Mouse (Mus musculus): ENCODE measurements around the gene H2al1n.
"Not testable (repeated sequence)": the region's sequence is repeated elsewhere in the genome, so short reads cannot be mapped to it uniquely, and the experiment has no call there.

H2al1n gene

DNA sequence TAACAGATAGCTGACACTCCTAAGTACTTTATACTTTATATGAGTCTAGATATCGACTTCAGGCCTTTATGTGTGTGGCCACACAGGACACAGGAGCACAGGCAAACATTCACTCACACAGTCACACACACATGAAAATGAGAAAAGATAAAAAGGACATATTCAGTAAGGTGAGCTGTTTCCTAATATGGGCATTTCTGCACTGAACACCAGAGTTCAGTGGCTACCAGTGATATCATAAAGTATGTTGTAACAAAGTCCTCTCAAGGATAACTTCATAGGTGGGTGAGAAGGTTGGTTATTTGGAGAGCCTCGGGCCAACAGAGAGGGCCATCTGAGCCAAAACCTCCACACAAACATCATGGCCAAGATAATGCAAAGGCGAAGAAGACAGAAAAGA lies at the start of gene H2al1n:
H2al1n (plus strand) TSS at position 301 of the 400 bp plus-strand sequence.
- not testable (repeated sequence) for DNase-seq

DNA sequence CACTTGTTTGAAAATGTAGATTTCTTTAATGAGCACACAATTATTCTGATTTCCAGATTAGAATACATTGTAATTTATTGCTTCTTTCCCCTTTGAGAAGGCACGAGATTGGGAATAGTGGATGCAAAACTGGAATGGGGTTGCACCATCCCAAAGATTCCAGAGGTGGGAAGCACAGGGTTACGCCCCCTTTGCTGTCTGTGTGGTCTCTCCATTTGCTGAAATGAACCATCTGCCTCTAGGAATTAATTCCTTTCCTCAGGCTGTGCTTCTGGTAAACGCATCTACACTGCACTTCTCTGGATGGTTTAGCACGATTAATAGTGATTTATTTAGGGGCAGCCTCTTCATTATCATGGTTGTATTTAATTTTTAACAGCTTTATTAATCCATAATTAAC lies 11.7 kb upstream of the H2al1n start:
- peak; percentile 14 to 27 for DNase-seq

DNA sequence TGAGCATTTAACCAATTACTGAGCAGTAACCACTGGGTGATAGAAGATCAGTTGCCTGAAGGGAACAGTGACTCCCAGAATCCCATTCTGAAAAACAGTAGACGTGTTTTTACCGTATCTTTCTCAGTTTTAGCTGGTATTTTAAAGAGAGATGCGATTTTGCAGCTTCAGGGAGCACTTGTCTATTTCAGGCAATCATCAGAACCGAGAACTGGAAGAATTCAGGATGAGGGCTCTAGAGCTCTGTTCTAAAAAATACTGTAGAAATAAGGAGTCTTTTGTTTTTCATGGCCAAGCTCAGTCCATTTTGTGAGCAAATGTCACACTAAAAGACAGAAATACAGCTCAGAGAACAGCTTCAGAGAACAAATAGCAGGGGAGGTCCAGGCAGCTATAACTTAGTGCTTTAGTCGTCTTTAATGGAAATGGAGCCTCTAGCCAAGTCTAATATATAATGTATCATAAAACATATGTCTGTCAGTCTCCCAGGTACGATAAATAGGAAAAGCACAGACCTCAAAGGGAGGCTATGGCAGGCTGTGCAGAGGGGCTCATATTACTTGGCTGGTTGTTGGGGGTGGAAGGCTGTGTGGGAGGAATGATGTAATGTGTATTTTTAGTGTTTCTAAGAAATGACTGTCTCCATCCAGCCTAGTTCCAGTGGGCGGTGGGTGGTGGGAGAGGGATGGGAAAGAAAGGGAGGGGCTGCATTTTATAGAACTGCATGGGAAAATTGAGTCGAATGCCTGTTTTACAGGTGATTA lies 4.7 kb upstream of the H2al1n start:
- peak; percentile 2 to 10 for DNase-seq

DNA sequence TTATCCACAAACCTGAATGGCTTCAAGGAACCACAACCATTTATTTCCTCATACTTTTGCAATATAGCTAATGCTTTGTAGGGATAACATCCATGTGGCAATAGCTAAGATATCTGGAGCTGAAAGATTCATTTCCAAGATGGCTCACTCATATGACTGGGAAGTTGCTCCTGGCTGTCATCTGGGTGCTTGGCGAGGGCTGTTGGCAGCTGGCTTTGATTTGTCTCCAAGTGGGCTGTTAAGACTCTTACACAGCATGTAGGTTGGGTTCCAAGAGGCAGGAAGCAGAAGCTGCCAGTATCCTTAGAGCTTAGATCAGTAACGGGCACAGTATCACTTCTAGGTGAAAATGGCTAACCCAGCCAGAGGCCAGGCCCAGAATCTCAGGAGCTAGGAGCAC lies 18.3 kb downstream of the H2al1n start:
- DNase-seq = no peak

DNA sequence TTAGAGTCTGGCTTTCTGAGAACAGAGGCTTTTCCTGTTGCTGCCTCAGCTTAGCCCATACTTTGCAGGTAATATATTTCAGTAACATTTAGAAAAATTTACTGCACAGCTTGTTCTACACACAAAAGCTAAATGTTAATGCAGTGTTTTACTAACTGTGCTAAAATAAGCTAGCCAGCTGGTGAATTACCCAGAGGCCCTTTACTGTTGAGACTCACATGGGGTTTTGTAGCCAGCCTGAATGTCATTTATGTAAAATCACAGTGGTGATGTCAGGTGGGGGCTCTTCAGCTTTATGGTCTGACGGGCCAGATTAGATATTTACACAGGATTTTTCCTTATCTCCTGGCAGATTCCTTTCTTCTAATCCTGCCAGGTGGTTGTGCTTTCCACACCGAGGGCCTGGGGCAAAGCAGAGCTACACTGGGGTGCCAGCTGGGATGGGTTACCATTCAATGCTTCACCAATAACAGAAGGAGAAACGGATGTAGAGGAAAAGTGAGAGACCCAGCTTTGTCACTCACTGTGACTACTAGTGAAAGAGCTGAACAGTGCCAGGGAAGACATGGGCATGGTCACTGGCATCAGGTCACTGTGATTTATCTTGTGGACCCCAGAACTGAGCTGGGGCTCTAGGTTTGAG lies 48.8 kb downstream of the H2al1n start:
- no peak for DNase-seq

All from kidney, postnatal 4 days (tissue).